Mouse (Mus musculus) olfactory bulb, adult 2 months (tissue): ENCODE results near the gene Usp12. TPM values are rescaled to one million over a fixed set of nuclear protein-coding genes. Genes with fewer than 3 reads are reported as not detected.
"Not testable (repeated sequence)": the region's sequence is repeated elsewhere in the genome, so short reads cannot be mapped to it uniquely, and the experiment has no call there.

Experiments used
- H3K27ac ChIP-seq: fragments of 200-500 bp; 2 replicates; pipeline ENCODE4 v1.5.1; 2012; ENCODE audit warnings: low read depth, low read length; ENCODE audit not compliant: insufficient read depth
- H3K4me1 ChIP-seq: fragments of 200-500 bp; 2 replicates; pipeline ENCODE4 v1.6.1; 2012; ENCODE audit warnings: low read length; ENCODE audit not compliant: control insufficient read depth, insufficient read depth
- H3K4me3 ChIP-seq: fragments of 200-500 bp; 2 replicates; pipeline ENCODE4 v1.5.1; 2012; ENCODE audit warnings: mild to moderate bottlenecking, low read depth, low read length, moderate library complexity; ENCODE audit not compliant: insufficient read depth
- CTCF ChIP-seq: fragments of 200-500 bp; IDR thresholded peaks from 2 replicates; pipeline ENCODE4 v1.5.1; 2012; ENCODE audit warnings: low read depth, mild to moderate bottlenecking, low read length, moderate library complexity; ENCODE audit not compliant: insufficient read depth
- POLR2A ChIP-seq: fragments of 200-500 bp; IDR thresholded peaks from 2 replicates; pipeline ENCODE4 v1.6.1; 2012; ENCODE audit warnings: mild to moderate bottlenecking, low read depth, low read length, moderate library complexity; ENCODE audit not compliant: insufficient read depth
- WGBS: fragments of 180-500 bp; shearing (Covaris S2); methylation state at CpG from one replicate; pipeline ENCODE4 v1.1.7; 2018; 5-methylcytosine and 5-hydroxymethylcytosine counted together
- polyA plus RNA-seq: library from polyadenylated mRNA; stranded (reverse); fragments of >200 nt; gene quantifications from 2 replicates; pipeline ENCODE4 v1.2.4, GENCODE M21; 2012; ENCODE audit warnings: low replicate concordance; ENCODE audit not compliant: missing spikeins, insufficient read depth, insufficient read length

Gene Usp12
- polyA plus RNA-seq, 1 experiment = not detected

- H3K4me3 ChIP-seq = no peak overlapping the region
- TF ChIP-seq CTCF (no peak), POLR2A (no peak)
- no peak overlapping the region for H3K27ac ChIP-seq
- H3K4me1 ChIP-seq = no peaks in the 10 kb centered on the region; the same call in 1 of the 2 replicates
- WGBS = 78% methylated on average over 9 of the region's 9 CpGs
Measured at GRCm38 (mm10) chr5:146736970-146737495, 57.8 kb downstream of the Usp12 start.

DNA sequence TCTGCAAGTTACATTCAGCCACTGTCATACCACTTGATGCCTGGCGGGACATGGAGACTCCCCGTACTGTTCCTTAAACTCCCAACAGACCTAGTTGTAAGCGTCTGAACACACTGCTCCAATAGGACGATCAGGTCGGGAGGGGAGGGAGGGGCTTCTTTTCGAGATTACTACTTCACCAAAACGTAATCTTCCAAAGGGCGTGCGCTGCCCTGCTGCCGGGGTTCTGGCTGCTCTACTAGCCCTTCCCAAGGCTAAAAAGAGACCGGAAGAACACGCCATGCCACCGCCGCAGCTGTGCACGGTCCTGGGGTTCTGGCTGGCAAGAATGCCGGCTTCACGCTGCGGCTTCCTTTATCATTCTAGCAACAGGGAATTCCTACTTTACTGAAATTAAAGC, 58.5 kb downstream of the Usp12 start:
- H3K27ac ChIP-seq = no peak overlapping the region
- 81% methylated on average over 18 of the region's 18 CpGs for WGBS
- H3K4me1 ChIP-seq = no peaks in the 10 kb centered on the region; the same call in 1 of the 2 replicates
- no peak overlapping the region for H3K4me3 ChIP-seq
- TF ChIP-seq POLR2A = no peak
- no peak for TF ChIP-seq CTCF

DNA sequence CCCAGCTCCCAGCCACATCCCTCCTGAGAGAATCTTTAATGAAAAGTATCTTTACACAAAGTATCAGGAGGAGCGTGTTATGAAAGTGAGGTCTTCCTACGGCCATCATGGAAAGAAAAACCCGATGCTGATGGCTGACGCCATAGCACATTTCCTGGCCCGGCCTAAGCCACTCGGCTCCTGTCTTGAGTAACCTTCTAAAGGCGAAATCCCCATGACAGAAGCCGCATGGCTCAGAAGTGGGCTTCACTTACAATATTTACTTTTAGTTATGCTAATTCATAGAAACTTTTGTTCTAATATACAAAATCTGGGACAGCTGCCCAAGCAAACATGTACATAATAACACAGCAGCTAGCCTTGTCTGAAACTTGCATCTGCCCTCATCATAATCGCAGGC, 59.8 kb downstream of the Usp12 start:
- not testable (repeated sequence) for H3K4me3 ChIP-seq, H3K4me1 ChIP-seq, H3K27ac ChIP-seq
- 73% methylated on average over 1 of the region's 9 CpGs for WGBS

- WGBS = 81% methylated on average over 12 of the region's 12 CpGs
- H3K27ac ChIP-seq = no peak overlapping the region
- H3K4me3 ChIP-seq = no peak overlapping the region
- TF ChIP-seq CTCF (no peak), POLR2A (no peak)
- no peaks in the 10 kb centered on the region for H3K4me1 ChIP-seq
Measured at GRCm38 (mm10) chr5:146733888-146734640, 60.7 kb downstream of the Usp12 start.

DNA sequence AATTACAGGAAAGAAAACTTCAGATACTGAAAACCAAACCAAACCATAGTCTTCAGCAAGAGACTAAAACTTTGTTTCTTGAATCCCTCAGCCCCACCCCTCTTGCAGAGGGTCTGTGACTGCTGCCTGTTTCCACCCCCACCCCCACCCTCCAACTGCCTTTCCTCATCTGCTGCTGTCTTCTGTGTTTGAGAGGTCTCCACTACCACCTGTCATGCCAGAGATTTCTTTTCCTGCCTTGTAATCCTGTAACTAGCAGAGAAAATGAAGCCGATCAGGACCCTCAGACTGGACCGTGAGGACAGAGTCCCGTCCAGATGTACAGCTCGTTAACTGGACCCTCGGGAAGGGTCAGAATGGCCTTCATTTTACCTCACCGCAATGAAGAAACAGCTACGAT, 61.4 kb downstream of the Usp12 start:
- Histone ChIP-seq H3K4me3 (no peak overlapping the region), H3K27ac (no peak overlapping the region), H3K4me1 (no peaks in the 10 kb centered on the region)
- TF ChIP-seq CTCF (no peak), POLR2A (no peak)
- WGBS = 77% methylated on average over 7 of the region's 7 CpGs

GRCm38 (mm10) chr5:146727006-146727405, 67.8 kb downstream of the Usp12 start:
- Histone ChIP-seq H3K4me1 (peaks cover 5% of the 10 kb centered on the region), H3K4me3 (no peak overlapping the region), H3K27ac (no peak overlapping the region)
- TF ChIP-seq POLR2A (no peak), CTCF (no peak)
- 62% methylated on average over 4 of the region's 4 CpGs for whole genome bisulfite sequencing

GRCm38 (mm10) chr5:146724956-146725355, 69.8 kb downstream of the Usp12 start:
- Histone ChIP-seq H3K27ac (no peak overlapping the region), H3K4me1 (peaks cover 5% of the 10 kb centered on the region), H3K4me3 (no peak overlapping the region)
- 57% methylated on average over 3 of the region's 3 CpGs for WGBS
- TF ChIP-seq CTCF = no peak
- TF ChIP-seq POLR2A = no peak

DNA sequence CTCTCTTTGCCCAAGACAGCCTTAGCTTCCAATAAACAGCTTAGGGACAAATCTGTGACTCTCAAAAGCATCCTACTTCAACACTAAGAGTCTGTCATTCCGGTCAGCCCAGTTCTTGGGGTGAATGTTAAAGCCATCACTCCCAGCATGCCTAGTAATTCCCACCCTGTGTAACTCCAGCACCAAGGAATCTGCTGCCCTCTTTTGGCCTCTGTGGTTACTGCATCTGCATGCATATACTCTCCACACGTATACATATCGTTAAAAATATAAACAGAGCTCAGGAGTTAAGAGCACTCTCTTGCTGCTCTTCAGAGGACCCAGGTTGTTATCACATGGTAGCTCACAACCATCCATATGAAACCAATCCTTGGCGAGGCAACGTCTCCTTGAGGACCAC, 71.4 kb downstream of the Usp12 start:
- Histone ChIP-seq H3K27ac (no peak overlapping the region), H3K4me3 (no peak overlapping the region), H3K4me1 (peaks cover 5% of the 10 kb centered on the region)
- no peak for TF ChIP-seq CTCF
- TF ChIP-seq POLR2A = no peak
- WGBS = 96% methylated on average over 5 of the region's 5 CpGs

- TF ChIP-seq CTCF = no peak
- TF ChIP-seq POLR2A = no peak
- peaks cover 5% of the 10 kb centered on the region for H3K4me1 ChIP-seq
- H3K4me3 ChIP-seq = no peak overlapping the region
- no peak overlapping the region for H3K27ac ChIP-seq
- WGBS = 47% methylated on average over 14 of the region's 14 CpGs
Measured at GRCm38 (mm10) chr5:146722226-146722625, 72.6 kb downstream of the Usp12 start.
